Mouse (Mus musculus) stomach, postnatal 0 days (tissue): Measurements from ENCODE around the gene Rbm34.

Experiments used
- CTCF ChIP-seq: IDR thresholded peaks from 2 replicates; pipeline ENCODE4 v1.5.1; 2016; ENCODE audit warnings: antibody characterized with exemption, low read depth, mild to moderate bottlenecking, moderate library complexity
- EP300 ChIP-seq: optimal IDR thresholded peaks from 2 replicates; pipeline ENCODE3; 2016; ENCODE audit warnings: antibody characterized with exemption

GRCm38 (mm10) chr8:126928028-126928427, 42.8 kb downstream of the Rbm34 start:
- TF ChIP-seq CTCF (no peak), EP300 (no peak)
